Mouse (Mus musculus) kidney, postnatal 36 days (tissue): Measurements from ENCODE around the gene Zfp266.

ENCODE experiments used
- DNase-seq, 2 experiments: peaks; one replicate each; pipeline ENCODE4 v3.0.0; 2021 to 2022; ENCODE audit warnings: mixed read lengths in 2 of 2

Zfp266 gene

GRCm38 (mm10) chr9:20491858-20492526 is 29.2 kb downstream of the Zfp266 start:
- no peak for DNase-seq

DNA sequence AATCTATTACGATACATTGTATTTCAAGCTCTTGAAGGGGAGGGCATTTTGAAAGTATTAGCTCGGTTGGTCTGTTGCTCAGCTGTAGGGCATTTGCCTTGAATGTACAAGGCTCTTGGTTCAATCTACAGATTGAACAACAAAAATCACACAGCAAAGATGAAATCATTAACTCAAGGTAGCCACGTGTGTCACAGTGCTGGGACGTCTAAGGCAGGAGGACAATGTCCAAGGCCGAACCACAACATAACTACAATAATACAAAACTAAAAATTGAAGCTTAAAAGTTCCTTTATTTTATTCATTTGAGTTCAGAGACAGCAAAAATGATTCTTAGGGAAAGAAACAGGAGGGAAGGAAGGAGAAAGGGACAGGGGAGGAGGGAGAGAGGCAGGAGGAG is 31.7 kb downstream of the Zfp266 start:
- DNase-seq = peak; percentile 24 to 25

DNA sequence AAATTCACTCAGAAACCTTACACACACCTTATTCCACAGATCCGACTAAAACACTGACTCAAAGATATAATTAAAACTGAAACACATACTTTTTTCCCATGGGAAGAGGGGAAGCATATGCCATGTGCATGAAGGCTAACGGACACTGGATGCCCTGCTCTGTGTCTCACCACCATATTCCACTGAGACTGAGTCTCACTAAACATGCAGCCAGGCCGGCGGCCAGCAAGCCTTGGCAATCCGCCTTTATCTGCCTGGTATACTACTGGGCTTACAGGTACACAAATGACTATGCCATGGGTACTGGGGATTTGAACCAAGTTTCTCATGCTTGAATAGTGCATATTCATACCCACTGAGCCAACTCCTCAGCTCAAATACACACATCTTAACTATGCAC is 41.8 kb downstream of the Zfp266 start:
- DNase-seq = peak; percentile 19 to 64

GRCm38 (mm10) chr9:20476632-20477031 is 44.6 kb downstream of the Zfp266 start:
- DNase-seq = no peak

- peak; percentile 74 to 82 for DNase-seq
These were observed 54.3 kb downstream of the Zfp266 start for GRCm38 (mm10) chr9:20466761-20467442.

- DNase-seq = peak; percentile 80 to 82
These were observed 61.6 kb downstream of the Zfp266 start, which contains the start of gene Zfp26 for GRCm38 (mm10) chr9:20459377-20460317. Gene Zfp26 (minus strand): TSS chr9:20460162.

- peak; percentile 4 to 27 for DNase-seq
These were observed 67.6 kb downstream of the Zfp266 start for GRCm38 (mm10) chr9:20453647-20454046.

- DNase-seq = no peak
These were observed 69.7 kb downstream of the Zfp266 start for GRCm38 (mm10) chr9:20451493-20451892.
